Mouse (Mus musculus): ENCODE data around the gene Uhmk1.
"Not testable (repeated sequence)": the region's sequence is repeated elsewhere in the genome, so short reads cannot be mapped to it uniquely, and the experiment has no call there.

Uhmk1 gene

DNA sequence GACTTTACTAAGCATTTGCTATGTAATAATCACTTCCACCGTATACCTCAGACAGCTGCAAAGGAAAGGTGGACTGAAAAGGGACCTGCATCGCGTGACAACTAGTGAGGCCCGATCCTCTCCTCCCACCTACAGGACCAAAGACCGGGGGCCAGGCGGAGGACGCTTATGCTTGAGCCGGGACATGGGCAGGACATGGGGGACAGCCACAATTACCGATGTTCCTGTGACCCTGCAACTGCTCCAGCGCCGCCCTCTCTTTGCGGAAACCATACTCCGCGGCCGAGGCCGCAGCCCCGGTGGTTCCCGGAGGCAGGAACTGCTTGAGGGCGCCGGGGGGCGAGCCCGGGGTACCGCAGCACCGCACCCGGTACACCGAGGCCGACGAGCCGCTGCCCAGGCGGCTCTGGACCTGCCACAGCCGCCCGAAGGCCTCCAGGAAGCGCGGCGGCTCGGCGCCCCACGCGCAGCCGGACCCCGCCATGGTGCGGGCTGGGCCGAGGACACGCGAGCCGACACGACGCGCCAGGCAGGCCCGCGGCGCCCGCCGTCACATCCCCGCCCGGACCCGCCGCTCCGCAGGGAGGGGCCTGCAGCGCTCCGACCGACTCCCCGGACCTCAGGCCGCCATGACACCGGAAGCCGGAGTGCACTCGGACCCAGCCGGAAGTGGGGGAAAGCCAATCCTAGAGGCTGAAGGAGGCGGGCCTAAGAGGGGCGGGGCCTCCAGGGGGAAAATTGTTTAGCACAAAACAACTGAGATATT is at the start of gene Uhmk1:
Gene Uhmk1 (minus strand): TSS at position 641 of the 766 bp plus-strand sequence.
- peak; percentile 91 to 93 for DNase-seq

- peak; percentile 87 to 91 for DNase-seq
Observed at GRCm38 (mm10) chr1:170255560-170255910, 40.3 kb upstream of the Uhmk1 start.

DNA sequence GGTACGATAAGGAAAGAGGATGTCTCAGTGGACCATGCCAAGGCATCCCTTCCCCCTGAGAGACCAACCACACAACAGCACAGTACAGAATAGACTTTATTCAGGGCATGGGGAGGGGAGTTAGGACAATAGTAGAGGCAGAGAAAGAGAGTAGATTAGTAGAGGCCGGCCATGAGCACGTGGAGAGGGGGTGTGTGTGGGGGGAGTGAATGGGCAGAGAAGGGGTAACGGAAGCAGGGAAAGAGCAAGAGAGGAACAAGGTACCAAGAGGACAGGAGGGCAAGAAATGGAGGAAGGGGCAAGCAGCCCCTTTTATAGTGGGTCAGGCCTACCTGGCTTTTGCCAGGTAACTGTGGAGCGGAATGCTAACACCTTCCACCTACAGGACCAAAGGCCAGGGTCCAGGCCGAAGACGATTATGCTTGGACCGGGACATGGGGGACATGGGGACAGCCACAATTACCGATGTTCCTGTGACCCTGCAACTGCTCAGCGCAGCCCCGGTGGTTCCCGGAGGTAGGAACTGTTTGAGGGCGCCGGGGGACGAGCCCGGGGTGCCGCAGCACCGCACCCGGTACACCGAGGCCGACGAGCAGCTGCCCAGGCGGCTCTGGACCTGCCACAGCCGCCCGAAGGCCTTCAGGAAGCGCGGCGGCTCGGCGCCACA is 39.8 kb upstream of the Uhmk1 start:
- DNase-seq = no peak

- no peak for DNase-seq
Observed at GRCm38 (mm10) chr1:170245016-170245415, 29.8 kb upstream of the Uhmk1 start.

DNA sequence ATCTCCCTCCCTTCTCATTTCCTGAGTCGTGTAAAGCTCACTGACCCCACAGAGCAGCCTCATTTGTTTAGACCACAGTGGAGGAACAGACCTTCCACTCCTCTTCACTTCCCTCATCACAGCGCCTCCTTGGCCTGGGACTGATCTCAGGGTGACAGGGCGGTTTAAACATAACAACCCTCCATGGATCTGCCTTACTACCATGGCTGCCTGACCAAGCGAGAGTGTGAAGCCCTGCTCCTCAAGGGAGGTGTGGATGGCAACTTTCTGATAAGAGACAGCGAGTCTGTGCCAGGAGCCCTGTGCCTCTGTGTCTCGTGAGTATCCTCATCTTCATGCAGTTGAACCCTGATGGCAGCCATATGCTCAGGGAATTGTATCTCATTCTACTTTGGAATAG is 17.5 kb upstream of the Uhmk1 start, which contains the start of gene Sh2d1b2:
Gene Sh2d1b2 (plus strand): TSS at position 62 of the 400 bp plus-strand sequence.
- DNase-seq = not testable (repeated sequence)

DNA sequence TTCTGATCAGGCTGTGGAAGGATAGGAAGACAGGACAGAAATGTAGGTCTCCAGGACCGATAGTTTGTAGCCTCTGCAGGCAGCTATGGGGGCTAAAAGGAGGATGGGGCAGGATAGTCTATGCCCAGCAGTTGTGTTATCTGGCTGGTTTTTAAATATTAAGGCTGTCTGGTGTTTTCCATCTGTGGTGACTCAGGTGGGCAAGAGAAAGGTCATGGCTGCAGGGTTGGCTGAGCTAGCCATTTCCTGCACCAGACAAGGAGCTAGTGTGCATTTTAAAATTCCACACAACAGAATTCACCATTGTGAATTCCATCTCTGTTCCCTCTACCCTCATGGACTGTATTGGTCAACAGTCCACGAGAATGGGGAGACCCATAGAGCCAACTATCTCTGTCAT is 8.1 kb upstream of the Uhmk1 start:
- no peak for DNase-seq

DNA sequence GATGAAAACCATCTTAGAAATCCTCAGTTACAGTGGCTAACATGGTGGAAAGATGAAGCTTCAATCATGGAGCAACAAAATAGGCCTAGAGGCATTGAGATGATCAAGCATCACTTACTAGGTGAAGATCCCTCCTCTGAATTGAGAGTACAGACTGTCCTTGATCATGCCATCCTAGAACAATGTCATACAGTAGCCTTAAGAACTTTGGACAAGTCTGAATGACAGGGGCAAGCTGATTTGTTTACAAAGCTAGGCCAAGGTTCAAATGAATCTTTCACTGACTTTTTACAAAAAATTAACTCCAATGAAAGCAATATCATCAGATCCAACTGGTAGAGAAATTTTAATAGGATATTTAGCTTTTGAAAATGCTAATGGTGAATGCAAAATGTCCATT is 5.2 kb upstream of the Uhmk1 start:
- DNase-seq = no peak

GRCm38 (mm10) chr1:170218091-170218884 is 3.1 kb upstream of the Uhmk1 start:
- peak in 1 of 2 experiments; percentile 5 for DNase-seq

DNA sequence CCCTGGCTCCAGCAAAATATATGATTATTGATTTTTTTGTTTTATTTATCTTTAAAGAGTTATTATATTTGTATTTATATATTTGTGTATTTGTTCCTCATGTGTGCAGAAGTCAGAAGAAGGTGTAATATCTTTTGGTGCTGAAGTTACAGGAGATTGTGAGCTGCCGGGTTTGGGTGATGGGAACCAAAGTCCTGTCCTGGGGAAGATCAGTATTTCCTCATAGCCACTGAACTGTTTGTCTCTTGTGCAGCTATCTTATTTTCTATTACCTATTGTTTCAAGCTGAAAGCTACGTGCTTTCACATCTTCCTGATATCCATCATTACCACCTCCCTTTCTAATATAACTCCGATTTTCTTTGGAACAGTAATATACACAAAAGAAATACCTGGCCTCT is 393 bp upstream of the Uhmk1 start:
- DNase-seq = no peak

DNA sequence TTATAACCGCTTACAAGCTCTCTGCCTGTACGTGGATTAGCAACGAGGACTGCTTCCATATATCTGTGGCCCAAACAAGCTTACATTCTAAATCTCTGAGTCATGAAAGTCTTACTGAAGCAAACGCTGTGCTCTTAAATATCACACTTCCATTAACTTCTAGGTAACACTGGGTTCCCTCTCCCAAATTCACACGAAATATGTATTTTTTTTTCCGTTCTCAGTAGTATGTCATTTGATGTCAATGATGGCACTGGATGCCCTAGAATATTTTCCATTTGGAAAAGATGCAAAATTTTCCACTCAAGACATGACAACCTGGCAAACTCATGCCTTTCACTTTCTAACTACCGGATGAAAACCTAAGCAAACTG is 827 bp downstream of the Uhmk1 start:
- no peak for DNase-seq

- no peak for DNase-seq
Observed at GRCm38 (mm10) chr1:170213181-170213879, 1.9 kb downstream of the Uhmk1 start.

DNA sequence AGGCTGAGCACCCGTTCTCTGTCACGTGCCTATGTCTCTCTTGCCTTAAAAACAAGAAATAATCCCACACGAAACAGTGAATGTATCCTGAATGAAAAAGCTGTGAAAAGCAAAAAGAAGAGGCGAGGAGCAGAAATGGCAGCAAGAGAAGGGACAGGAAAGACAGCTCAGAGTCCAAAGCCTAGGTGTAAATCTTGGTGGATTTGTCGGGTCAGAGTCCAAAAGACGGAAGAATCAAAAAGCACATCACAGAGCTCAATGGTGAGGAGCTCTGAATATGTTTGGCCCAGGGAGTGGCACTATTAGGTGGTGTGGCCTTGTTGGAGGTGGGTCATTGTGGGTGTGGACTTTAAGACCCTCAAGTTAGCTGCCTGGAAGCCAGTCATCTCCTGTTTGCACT is 8.8 kb downstream of the Uhmk1 start:
- DNase-seq = no peak

DNA sequence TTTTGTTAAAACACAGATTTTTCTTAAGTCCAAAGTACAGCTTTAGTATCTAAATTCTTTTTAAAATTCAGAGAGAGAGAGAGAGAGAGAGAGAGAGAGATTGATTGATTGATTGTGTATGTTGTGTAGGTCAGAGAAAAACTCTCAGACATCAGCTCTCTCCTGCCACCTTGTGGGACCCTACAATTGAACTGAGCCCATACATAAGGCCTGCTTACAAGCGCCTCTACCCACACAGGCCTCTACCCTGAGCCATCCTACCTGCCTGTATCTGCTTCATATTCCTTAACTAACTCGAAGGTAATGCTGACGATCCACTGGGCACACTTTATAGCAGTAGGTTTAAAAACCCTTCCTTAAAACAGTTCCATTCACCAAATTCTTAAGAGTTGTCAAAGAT is 14.8 kb downstream of the Uhmk1 start:
- no peak for DNase-seq

DNA sequence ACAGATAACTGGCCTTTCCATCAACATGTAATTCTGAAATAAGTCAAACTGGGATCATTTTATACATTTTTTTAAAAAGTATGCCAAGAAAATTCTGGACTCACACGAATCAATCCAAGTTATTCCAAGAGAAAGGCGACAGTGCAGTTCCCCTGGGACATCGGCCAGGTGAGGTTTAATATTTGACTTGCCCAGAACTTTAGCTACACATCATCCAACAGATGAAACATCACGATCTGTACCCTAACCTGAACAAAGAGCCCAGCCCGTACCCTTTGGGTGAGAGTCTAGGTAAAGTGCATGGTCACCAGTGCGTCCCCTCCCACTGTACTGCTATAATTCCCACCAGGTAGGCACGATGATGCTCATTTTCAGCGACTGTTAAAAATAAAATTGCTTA is 19.0 kb downstream of the Uhmk1 start:
- no peak for DNase-seq

DNA sequence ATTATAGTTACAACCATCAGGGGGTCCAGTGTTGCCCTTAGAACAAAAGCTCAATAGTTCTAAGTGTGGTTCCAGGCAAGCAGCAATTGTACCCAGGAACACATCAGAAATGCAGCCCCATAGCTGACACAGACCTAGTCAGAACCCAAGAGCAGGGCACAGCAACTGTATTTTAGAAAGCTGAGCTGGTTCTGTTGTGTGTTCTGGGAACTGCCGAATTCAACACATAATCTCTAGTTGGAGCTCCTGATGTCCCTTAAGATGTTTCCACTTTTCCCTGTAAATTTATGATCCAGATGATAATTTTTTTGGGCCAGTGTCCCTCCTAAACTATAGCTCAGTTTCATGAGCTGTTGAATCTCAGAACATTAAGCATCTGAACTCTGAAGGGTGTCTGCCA is 23.3 kb downstream of the Uhmk1 start:
- DNase-seq = no peak

DNA sequence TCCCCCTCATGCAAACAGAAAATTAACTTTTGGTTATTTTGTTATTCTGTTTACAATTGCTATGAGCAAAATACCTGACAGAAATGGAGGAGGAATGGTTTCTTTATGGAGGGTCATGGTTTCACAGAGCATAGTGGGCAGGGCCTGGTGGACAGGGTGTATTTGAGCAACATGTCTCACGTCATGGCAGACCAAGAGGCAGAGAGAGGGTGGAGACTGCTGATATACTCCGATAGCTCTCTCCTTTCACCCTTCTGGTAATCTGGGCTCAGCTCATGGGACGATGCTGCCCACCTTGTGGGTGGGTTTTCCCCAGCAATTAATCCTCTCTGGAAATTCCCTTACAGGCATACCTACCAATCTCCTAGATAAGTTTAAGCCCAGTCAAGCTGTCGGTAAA is 25.0 kb downstream of the Uhmk1 start:
- no peak for DNase-seq

GRCm38 (mm10) chr1:170188601-170189000 is 26.6 kb downstream of the Uhmk1 start:
- DNase-seq = peak; percentile 60 to 67

GRCm38 (mm10) chr1:170186531-170186930 is 28.7 kb downstream of the Uhmk1 start:
- DNase-seq = no peak

DNA sequence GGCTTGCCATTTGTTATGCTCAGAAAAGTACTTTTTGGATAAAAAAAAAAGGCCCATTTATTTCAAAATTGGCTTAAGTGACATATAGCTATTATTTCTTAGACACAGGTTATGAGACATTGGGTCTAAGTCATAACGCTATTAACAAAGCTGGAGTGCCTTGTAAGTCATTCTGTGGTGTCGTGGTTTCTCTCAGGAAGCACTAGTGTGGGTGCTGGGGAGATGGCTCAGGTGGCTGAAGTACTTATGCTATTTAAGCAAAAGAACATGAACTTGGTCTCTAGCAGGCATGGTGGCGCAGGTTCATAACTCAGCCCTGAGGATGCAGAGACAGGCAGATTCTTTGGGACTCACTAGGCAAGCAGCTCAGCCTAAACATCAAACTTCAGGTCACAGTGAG is 30.1 kb downstream of the Uhmk1 start:
- no peak for DNase-seq

- DNase-seq = peak in 1 of 2 experiments; percentile 33
Observed at GRCm38 (mm10) chr1:170182706-170183105, 32.5 kb downstream of the Uhmk1 start.

DNA sequence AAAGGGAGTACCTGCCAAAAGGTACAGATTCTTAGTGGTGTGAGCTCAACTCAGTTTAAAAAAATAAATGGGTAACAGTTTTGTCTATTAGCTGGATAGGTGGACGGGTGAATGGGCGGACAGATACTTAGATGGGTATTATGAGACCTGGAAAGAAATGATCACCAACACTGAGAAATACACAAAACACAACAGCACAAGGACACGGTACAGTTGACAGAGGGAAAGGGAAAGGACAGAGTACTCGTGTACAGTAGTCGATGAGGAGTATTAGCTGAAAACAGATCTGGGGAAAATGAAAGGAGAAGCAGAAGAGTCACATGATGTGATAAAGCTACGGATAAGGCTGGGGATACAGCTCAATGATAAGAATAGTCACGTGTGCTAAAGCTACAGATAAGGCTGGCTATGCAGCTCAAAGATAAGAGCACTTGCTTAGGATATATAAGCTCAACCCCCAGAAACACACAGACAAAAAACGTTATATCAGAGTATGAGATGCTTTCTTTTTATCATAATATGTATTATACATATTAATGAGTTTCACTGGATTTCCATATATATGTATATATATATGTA is 38.4 kb downstream of the Uhmk1 start:
- DNase-seq = no peak

GRCm38 (mm10) chr1:170175848-170176247 is 39.3 kb downstream of the Uhmk1 start:
- DNase-seq = peak in 1 of 2 experiments; percentile 17

Measured in lung, adult 18-20 months (tissue).